Mouse (Mus musculus): ENCODE measurements around the gene Gabrg2. TPM values are rescaled to one million over a fixed set of nuclear protein-coding genes. Genes with fewer than 3 reads are reported as not detected.

The Gabrg2 gene
- total RNA-seq (2021), result 100 to 1,000 TPM; 160 TPM

DNA sequence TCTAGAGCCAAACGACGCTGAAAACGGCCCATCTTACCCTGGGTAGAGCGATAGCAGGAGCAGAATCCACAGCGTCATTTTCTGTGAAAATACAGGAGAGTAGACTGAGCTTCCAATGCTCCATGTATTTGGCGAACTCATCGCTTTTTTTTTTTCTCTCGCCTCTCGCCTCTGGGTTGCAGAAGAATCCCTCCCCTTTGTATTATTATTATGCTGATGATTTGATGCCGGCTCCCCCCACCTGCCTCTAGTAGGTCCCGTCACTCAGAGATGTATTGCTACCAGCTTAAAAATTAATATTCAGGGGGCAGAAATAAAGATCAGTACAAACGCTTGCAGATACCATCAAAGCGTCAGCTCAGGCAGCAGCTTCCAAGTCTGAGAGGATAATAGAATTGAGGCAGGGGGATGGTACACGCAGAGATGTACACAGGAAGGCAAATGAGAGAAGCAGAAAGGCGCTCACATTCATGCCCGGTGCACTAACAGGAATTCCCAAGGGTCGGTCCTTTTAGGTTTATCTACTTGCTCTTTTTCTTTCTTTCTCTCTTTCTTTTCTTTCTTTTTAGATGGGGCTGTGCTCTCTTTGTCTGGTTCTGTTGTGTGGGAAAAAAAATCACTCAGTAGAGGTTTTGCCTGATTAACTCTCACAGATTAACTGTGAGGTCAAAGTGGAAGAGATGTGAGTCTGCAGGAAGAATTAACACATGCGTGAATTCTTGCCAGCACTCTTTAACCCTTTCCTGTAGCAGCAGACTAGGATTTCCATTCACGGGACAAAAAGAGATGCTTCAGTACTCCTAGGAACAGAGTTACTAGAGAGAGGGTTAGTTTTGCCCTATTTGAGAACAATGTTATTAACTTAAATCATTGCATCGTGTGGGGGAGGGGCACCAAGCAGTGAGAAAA is at the start of gene Gabrg2:
Gene Gabrg2 (minus strand): TSS at position 668 of the 909 bp plus-strand sequence.
- peak; percentile 31 to 44 for DNase-seq (ENCODE audit: extremely low spot score in 1 of 2, low spot score in 1 of 2)

DNA sequence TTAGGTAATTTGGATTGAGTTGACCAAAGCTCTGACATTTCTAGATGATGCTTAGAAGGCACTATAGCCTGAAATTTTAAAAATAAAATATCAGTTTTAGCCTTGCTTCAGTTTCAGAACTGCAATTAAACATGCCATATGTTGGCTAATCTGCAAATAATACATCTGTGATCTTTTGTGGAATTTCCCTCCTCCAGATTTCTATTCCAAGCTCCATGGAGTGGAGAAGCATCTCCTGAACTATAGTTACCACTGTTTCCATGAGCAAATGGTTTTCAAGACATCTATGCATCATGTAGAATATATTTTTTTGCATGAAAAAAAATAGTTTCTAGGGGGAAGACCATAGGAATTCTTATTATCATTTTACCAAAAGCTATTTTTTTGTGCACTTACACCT is 47.5 kb upstream of the Gabrg2 start:
- DNase-seq (ENCODE audit: extremely low spot score in 1 of 2, low spot score in 1 of 2), result no peak

DNA sequence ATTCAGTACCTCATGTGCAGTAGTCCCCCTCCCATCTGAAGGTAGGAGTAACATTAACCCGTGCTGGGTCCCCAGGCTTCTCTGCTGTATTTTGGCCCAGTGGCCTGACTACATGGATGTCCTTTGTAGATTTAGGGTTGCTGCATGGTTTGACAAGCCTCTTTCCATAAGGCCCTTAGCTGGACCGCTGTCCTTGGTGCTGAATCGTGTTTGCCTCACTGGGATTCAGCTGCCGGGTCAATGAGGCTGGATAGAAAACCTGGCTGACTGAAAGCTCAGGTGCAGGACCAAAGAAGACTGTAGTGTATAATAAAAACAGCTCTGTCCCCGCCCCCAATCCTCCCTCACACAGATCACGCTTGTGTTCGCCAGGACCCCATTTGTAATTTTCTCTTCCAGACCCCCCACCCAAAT is 1.2 kb downstream of the Gabrg2 start:
- DNase-seq (ENCODE audit: extremely low spot score in 1 of 2, low spot score in 1 of 2), result peak; percentile 31 to 58

DNA sequence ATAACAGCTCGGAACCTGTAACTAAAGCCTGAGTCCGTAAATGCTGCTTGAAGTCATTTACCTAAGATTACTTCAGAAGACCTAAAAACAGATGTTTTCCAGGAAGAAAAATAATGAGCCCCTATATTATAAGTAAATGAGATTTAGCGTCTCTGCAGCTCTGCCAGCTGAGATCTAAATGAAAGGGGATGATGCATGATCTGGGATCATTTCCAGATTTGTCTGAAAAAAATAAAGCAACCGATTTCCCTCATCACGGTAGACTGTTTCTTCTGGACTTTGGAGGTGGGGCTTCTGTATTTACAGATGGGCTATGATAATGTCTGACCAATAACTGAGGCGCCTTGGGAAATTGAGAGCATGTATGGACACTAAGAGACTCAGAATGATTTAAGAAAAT is 20.5 kb downstream of the Gabrg2 start:
- DNase-seq (ENCODE audit: extremely low spot score in 1 of 2, low spot score in 1 of 2), result no peak

DNA sequence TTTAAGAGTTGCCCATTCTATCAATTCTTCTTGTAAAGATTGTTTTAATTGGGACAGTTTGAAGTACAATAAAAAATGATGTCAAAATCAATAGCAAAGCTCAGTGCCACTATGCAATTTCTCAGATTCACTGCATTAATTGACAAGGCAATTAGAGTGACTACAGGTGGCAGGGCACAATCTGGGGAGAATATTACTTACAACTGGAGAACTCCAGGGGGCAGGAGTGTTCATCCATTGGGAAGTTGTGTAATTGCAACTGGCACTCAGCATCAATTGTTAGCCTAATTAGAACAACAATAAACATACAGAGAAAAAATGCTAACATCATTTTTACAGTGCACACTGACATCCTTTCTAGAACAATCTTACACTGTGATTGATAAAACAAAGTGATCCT is 32.1 kb downstream of the Gabrg2 start:
- DNase-seq (ENCODE audit: extremely low spot score in 1 of 2, low spot score in 1 of 2), result no peak

DNA sequence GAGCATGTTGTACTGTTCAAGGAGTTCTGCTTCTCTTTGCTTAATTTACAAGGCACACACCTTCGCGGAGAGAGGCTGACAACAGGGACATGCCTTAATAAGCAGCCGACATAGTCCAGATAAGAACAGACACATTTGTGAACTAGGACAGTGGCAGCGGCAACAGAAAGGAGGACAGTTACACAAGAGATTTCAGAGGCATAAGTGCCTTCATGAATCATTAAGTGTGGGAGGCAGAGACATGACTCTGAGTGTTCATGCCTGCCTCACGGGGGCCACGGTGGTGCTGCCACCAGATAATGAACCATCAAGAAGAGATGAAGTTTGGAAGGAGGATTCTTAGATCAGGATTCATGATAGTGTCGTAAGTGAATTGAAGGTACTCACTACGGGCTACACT is 38.0 kb downstream of the Gabrg2 start:
- no peak for DNase-seq (ENCODE audit: extremely low spot score in 1 of 2, low spot score in 1 of 2)

DNA sequence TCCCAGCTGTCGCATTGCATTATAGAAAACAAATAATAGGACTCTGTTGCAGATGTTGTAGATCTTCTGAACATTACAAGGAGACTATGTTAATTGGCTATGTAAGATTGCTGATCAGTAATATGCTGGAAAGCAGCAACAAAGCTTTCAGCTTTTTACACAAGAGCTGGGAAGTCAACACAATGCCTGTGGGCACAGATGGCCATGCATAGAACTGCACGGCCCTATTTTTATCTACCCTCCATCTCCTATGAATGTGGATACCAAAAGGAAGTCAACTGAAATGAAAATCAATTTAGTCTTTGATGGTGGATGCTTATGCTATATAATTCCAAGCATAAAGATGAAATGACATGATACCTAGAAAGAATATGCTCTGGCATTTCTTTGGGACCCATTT is 47.1 kb downstream of the Gabrg2 start:
- DNase-seq (ENCODE audit: extremely low spot score in 1 of 2, low spot score in 1 of 2), result no peak

DNA sequence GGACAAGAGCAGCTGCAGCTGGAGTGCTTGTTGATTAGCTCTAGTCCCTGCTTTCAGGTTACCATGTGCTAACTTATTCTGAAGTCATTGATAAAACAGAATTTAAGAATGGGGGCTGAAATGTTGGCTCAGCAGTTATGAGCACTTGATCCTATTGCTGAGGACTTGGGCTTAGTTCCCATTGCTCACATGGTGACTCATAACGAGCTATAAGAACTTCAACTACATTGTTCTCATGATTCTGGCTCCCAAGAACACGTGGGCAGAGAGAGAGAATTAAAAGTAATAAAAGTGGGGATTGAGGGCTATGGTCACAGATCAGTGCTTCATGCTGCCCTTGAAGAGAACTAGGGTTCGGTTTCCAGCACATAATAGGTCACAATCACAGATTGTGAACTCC is 48.8 kb downstream of the Gabrg2 start:
- DNase-seq (ENCODE audit: extremely low spot score in 1 of 2, low spot score in 1 of 2), result no peak

DNA sequence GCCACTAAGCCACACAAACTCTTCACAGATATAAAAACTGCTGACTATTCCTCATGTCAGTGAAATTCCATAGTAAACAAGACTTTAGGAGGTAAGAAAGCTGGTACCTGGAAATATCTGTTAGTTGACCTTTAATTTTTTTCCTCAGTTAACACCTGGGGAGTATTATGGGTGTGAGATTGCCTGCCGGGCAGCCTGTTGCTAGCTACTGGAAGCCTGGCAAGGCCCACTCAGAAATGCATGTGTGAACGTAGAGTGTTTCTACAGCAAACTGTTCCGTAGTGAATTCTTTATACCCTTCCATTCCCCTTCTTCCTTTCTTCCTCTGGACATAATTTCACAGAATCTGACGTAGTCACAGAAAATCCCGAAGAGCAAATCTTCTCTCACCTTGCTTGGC is 55.2 kb downstream of the Gabrg2 start:
- DNase-seq (ENCODE audit: extremely low spot score in 1 of 2, low spot score in 1 of 2), result no peak

DNA sequence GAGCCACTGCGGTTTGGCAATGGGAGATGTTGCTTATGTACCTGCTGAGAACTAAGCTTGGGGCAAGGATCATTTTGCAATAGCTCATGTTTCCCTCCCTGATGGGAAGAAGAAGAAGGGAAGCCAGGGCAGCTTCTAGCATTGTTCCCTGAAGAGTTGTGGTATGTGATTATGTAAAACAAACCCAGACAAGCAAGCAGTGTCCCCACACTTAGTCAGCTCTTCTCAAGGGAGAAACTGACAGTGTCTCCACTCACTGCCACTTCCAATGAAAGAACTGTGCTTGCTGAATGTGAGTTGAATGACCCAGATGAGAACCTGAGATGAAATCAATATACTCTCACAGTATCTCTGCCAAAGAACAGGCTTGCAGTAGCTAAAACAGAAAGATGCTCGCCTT is 62.7 kb downstream of the Gabrg2 start:
- DNase-seq (ENCODE audit: extremely low spot score in 1 of 2, low spot score in 1 of 2), result no peak

DNA sequence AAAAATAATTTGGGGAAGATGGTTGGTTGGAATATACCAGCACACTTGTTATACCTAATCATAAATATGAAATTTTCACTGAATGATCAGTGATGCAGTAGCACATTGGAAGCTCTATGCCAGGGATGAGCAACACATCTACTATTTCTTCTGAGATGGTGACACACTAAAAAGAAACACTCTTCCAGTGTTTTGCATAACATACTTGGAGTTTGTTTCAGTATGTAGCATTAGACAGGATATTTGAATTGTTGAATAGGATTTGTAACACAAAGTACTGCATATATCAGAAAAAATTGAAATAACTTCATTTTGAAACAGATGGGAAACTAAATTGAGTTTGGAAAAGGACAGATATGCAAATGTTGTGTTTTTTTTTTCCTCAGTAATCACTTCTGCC is 81.8 kb downstream of the Gabrg2 start:
- DNase-seq (ENCODE audit: extremely low spot score in 1 of 2, low spot score in 1 of 2), result no peak

DNA sequence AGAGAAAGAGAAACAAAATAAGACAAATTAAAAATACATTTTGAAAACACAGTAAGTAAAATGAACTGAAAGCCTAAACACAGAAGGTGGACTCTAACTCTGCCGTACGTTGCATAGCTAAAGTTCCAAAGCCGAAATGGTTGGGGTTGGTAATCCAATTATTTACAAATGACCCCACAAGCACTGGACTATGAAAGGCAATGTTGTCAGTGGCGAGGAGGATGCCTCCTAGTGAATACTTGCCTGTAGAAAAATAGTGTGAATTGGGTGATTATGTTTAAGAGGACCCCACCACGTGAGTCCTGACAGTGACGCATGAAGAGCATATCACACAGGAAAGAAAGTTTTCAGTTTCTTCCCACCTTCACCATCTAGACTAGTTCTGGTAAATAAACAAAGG is 86.6 kb downstream of the Gabrg2 start:
- no peak for DNase-seq (ENCODE audit: extremely low spot score in 1 of 2, low spot score in 1 of 2)

DNA sequence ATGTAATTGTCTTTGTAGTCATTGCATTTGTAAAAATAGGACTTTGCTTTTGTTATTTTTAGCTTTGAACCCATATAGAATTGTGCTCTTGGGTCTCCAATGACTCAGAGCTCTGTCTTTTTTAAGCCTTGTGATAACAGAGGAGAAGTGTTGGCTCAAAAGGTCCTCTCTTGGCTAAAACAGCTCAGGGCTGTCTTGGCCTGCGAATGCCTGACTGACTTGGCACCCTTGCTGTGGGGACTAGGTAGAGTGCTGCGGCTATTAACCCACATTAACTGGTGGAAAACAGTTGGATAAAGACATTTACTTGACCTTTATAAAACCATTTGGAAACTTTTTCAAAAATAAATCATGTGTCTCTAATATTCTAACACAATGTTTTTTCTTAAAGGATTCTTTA is 97.0 kb downstream of the Gabrg2 start:
- no peak for DNase-seq (ENCODE audit: extremely low spot score in 1 of 2, low spot score in 1 of 2)

Other genes with a start within 250 kb of the Gabrg2 start
- 100 to 1,000 TPM; 403 to 405 TPM for gene Gabra1, start 182.1 kb upstream of the Gabrg2 start, total RNA-seq (2021)